Mouse (Mus musculus) liver, embryonic 15.5 days (tissue): ENCODE data around the gene Sdcbp2. TPM values are rescaled to one million over a fixed set of nuclear protein-coding genes. Genes with fewer than 3 reads are reported as not detected.

Experiments used
- ATAC-seq: fragments of 200-750 bp; cut with Nextera tagmentation; 2 replicates; pipeline ENCODE4 v1.8.0; 2017; ENCODE audit warnings: moderate number of reproducible peaks, mild to moderate bottlenecking, moderate library complexity; ENCODE audit not compliant: insufficient read depth
- H3K27ac ChIP-seq: fragments of 300-500 bp; sonication (generic); replicated peaks from 2 replicates; pipeline ENCODE4 v1.5.1; 2015; ENCODE audit warnings: mild to moderate bottlenecking, inconsistent platforms
- H3K27me3 ChIP-seq: fragments of 300-500 bp; sonication (generic); 2 replicates; pipeline ENCODE4 v1.6.1; 2015; ENCODE audit warnings: mild to moderate bottlenecking, inconsistent platforms
- H3K36me3 ChIP-seq: fragments of 300-500 bp; sonication (generic); replicated peaks from 2 replicates; pipeline ENCODE4 v1.6.1; 2015; ENCODE audit warnings: moderate library complexity, mild to moderate bottlenecking, inconsistent platforms
- H3K4me1 ChIP-seq: fragments of 300-500 bp; sonication (generic); replicated peaks from 2 replicates; pipeline ENCODE4 v1.6.1; 2015; ENCODE audit warnings: inconsistent platforms
- H3K4me2 ChIP-seq: fragments of 300-500 bp; sonication (generic); 2 replicates; pipeline ENCODE4 v1.6.1; 2015; ENCODE audit warnings: moderate library complexity, mild to moderate bottlenecking, inconsistent platforms
- H3K4me3 ChIP-seq: fragments of 300-500 bp; sonication (generic); replicated peaks from 2 replicates; pipeline ENCODE4 v1.5.1; 2015; ENCODE audit warnings: mild to moderate bottlenecking, inconsistent platforms
- H3K9ac ChIP-seq: fragments of 300-500 bp; sonication (generic); 2 replicates; pipeline ENCODE4 v1.6.1; 2015; ENCODE audit warnings: moderate library complexity, mild to moderate bottlenecking, inconsistent platforms
- H3K9me3 ChIP-seq: fragments of 300-500 bp; sonication (generic); replicated peaks from 2 replicates; pipeline ENCODE4 v1.6.1; 2016; ENCODE audit warnings: inconsistent platforms
- WGBS: fragments of 180-500 bp; shearing (Covaris S2); methylation state at CpG from one replicate; pipeline ENCODE4 v1.1.7; 2015; ENCODE audit warnings: mixed read lengths; ENCODE audit not compliant: insufficient replicate concordance; 5-methylcytosine and 5-hydroxymethylcytosine counted together
- polyA plus RNA-seq: library from polyadenylated mRNA; unstranded; fragments of >200 nt; fragmentation: Nextera tagmentation; extraction: Ambion mirVana; gene quantifications from 2 replicates; pipeline ENCODE4 v1.2.1, GENCODE M21; 2015

Sdcbp2 gene
- polyA plus RNA-seq, 1 experiment from 2014 or later: 0.24 TPM

DNA sequence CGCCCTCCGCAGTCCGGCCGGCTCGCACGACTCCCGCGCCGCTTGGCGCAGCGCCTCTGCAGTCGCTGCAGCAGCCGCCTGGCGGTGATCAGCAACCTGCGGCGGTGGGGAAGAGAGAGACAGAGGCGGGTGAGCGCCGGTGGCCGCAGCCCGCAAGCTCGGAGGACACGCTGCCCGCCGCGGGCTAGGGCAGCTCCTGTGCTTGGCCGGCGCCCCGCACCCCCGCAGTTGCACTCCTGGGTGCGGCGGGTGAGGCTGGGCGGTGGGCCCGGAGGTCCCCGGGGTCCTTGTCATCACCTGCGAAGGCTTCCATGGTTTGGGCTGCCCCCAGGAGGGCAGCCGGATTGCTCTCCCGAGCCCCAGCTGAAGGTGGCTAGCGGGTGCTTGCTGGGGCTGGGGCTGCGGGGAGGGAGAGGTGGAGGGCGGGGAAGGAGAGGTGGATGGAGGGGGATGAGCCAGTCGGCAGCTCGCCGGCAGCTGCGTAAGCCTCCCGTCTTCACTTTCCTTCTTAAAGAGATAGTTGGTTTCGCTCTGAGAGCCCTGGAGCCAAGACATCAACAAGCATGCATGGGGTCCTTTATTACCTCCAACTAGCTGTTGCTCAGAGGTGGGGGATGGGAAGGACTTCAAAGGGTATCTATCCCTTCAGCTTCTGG, 59.9 kb downstream of the Sdcbp2 start, which contains the start of gene Snph:
Gene Snph (minus strand): TSS at position 435 of the 656 bp plus-strand sequence.
- Histone ChIP-seq H3K4me3 (peak within 1 kb of the TSS; percentile 45), H3K4me2 (peak within 1 kb of the TSS; percentile 67), H3K9me3 (no peaks in the 10 kb centered on the region), H3K9ac (no peak within 1 kb of the TSS), H3K27ac (no peak within 1 kb of the TSS), H3K27me3 (peaks cover 55% of the 10 kb centered on the region), H3K4me1 (no peaks in the 10 kb centered on the region), H3K36me3 (no peaks in the 10 kb centered on the region)
- under 1% methylated on average over 47 of the region's 47 CpGs for WGBS
- no peak for ATAC-seq

DNA sequence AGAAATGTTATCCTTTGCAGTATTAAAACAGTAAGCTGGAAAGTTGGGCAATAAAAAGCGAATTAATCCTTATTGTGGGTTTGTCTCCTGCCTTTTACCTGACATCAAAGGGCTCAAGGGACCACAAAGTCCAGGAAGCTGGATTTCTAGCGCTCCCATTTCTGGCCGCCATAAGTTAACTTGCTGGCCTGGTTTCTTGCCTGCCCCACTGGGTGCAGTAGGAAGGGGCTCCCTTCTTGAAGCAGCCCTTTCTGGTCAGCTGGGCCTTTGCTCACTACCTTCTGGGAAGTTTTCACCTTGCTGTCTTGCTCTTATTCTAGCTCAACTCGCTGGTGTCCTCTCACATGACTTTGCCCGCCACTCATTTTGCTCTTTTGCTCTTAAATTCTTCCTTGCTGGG, 60.6 kb downstream of the Sdcbp2 start:
- Histone ChIP-seq H3K4me3 (no peak overlapping the region), H3K9ac (no peak overlapping the region), H3K4me2 (no peak overlapping the region), H3K9me3 (no peaks in the 10 kb centered on the region), H3K27ac (no peak overlapping the region), H3K27me3 (peaks cover 55% of the 10 kb centered on the region), H3K36me3 (no peaks in the 10 kb centered on the region), H3K4me1 (no peaks in the 10 kb centered on the region)
- 40% methylated on average over 5 of the region's 5 CpGs for WGBS
- ATAC-seq: no peak

DNA sequence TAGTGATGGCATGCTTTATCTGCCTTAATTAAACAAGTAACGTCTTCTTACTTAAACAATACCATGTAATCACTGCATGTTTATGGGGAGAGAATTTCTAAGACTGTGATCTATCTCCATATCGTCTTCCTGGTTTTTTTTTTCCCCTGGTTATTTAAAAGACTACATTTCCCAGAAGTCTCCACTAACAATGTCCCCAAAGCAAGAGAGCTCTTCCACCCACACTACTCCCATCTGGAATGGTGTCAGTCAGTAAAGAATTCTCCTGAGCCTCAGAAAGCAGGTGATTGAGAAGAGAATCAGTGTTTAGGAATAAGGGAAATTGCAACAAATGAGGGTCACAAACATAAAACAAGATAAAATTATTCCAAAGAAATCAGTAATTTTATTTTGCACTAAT, 62.5 kb downstream of the Sdcbp2 start:
- WGBS: 33% methylated on average over 2 of the region's 2 CpGs
- ATAC-seq: no peak
- Histone ChIP-seq H3K4me3 (no peak overlapping the region), H3K4me2 (no peak overlapping the region), H3K27me3 (peaks cover 44% of the 10 kb centered on the region), H3K36me3 (no peaks in the 10 kb centered on the region), H3K9me3 (no peaks in the 10 kb centered on the region), H3K9ac (no peak overlapping the region), H3K4me1 (no peaks in the 10 kb centered on the region), H3K27ac (no peak overlapping the region)

DNA sequence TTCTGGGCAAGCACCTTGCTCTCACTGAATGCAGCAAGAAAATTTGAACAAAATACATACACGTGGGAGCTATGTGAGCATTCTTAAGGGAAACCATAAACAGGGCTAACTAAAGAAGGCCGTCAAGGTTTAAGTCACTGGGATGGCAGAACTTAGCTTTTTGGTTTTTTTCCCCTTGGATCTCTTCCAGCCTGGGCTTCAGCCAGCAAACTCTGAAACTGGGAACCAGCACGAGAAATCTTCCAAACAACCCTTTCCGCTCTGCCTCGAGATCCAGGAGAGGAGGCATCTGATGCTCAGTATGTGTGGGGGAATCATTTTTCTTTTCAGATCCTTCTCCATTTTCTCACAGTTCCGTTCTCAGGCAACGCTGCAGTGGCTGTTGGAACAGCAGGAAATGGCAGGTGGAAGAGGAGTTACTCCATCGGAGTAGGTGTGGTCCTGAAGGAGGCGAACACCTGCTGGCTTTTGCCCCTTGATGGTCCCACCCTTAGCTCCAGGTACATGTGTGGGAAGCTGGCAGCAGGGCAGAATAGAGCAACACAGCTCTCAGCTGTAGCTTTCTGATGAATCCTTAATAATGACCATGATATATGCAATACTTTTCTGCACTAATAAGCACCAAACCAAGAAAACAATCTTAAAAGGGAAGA, 63.1 kb downstream of the Sdcbp2 start:
- Histone ChIP-seq H3K9me3 (no peaks in the 10 kb centered on the region), H3K4me2 (no peak overlapping the region), H3K27ac (no peak overlapping the region), H3K36me3 (no peaks in the 10 kb centered on the region), H3K27me3 (peaks cover 38% of the 10 kb centered on the region), H3K4me3 (no peak overlapping the region), H3K4me1 (no peaks in the 10 kb centered on the region), H3K9ac (no peak overlapping the region)
- 50% methylated on average over 9 of the region's 9 CpGs for WGBS
- ATAC-seq: no peak

DNA sequence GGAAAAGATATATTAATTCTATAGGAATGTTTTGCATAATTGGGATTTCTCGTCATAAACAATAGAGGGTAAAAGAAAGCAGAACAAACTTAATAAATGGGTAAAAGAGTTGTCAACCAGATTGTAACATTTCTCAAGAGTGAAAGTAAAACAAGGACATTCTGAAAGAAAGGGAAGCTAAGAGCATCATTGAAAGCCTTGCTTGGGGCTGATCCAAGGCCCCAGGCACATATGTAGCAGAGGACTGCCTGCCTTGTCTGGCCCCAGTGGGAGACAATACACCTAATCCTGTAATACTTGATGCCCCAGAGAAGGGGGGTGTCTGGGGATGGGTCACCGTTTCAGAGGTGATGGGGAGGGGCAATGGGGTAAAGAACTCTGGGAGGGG, 63.6 kb downstream of the Sdcbp2 start:
- Histone ChIP-seq H3K4me3 (no peak overlapping the region), H3K9ac (no peak overlapping the region), H3K4me1 (no peaks in the 10 kb centered on the region), H3K9me3 (no peaks in the 10 kb centered on the region), H3K27ac (no peak overlapping the region), H3K27me3 (peaks cover 33% of the 10 kb centered on the region), H3K4me2 (no peak overlapping the region), H3K36me3 (no peaks in the 10 kb centered on the region)
- 50% methylated on average over 2 of the region's 2 CpGs for WGBS
- no peak for ATAC-seq

Other genes starting within 250 kb of the Sdcbp2 start
- gene 4921509C19Rik, start 96.5 kb upstream of the Sdcbp2 start, polyA plus RNA-seq: not detected in 2 replicates
- gene Nsfl1c, start 78.4 kb upstream of the Sdcbp2 start, polyA plus RNA-seq: 65.2 and 65.3 TPM in 2 replicates
- gene Fkbp1a, start 30.1 kb upstream of the Sdcbp2 start, polyA plus RNA-seq: 126 and 128 TPM in 2 replicates
- gene Snph, start 60.0 kb downstream of the Sdcbp2 start, polyA plus RNA-seq: 0.03 TPM in 1 of 2 replicates, not detected in the other
- gene Rad21l, start 95.9 kb downstream of the Sdcbp2 start, polyA plus RNA-seq: not detected in 2 replicates
- gene Tmem74b, start 129.4 kb downstream of the Sdcbp2 start, polyA plus RNA-seq: 0.06 TPM in 1 of 2 replicates, not detected in the other
- 43.4 and 43.8 TPM in 2 replicates for gene Psmf1, start 171.6 kb downstream of the Sdcbp2 start, polyA plus RNA-seq